Mouse (Mus musculus) MEL (cell line): ENCODE results near the gene Insyn1. TPM values are rescaled to one million over a fixed set of nuclear protein-coding genes. Genes with fewer than 3 reads are reported as not detected.

ENCODE experiments used
- DNase-seq: peaks from one replicate; pipeline ENCODE4 v3.0.0; 2011; ENCODE audit warnings: low read depth, low spot score
- H3K27ac ChIP-seq: 2 replicates; pipeline ENCODE4 v1.5.1; 2012; ENCODE audit warnings: low read depth, mild to moderate bottlenecking, control low read depth, low read length, moderate library complexity; ENCODE audit not compliant: control insufficient read depth
- H3K27me3 ChIP-seq, 2 experiments: fragments of 150-350 bp in 1 of 2; sonication (generic) in 1 of 2; 2 replicates each; pipeline ENCODE4 v1.6.1; 2012; ENCODE audit warnings: low read length in 2 of 2, mild to moderate bottlenecking in 2 of 2, improper control_type of control experiment in 1 of 2, moderate library complexity in 1 of 2; ENCODE audit not compliant: insufficient read depth in 2 of 2, control insufficient read depth in 1 of 2
- H3K36me3 ChIP-seq, 2 experiments: 2 replicates each; pipeline ENCODE4 v1.6.1; 2012 to 2014; ENCODE audit warnings: low read length in 2 of 2, improper control_type of control experiment in 1 of 2, inconsistent platforms in 1 of 2, mild to moderate bottlenecking in 1 of 2; ENCODE audit not compliant: insufficient read depth in 2 of 2, control insufficient read depth in 1 of 2
- H3K4me1 ChIP-seq, 2 experiments: fragments of 150-350 bp in 1 of 2; sonication (generic) in 1 of 2; 2 replicates each; pipeline ENCODE4 v1.6.1; 2012; ENCODE audit warnings: low read length in 2 of 2, improper control_type of control experiment in 1 of 2, mild to moderate bottlenecking in 1 of 2; ENCODE audit not compliant: insufficient read depth in 2 of 2, control insufficient read depth in 1 of 2
- H3K4me3 ChIP-seq, 2 experiments: fragments of 150-350 bp in 1 of 2; sonication (generic) in 1 of 2; 2 replicates each; pipeline ENCODE4 v1.5.1; 2012; ENCODE audit warnings: low read depth in 2 of 2, low read length in 2 of 2, mild to moderate bottlenecking in 2 of 2, moderate library complexity in 2 of 2, control low read depth in 1 of 2, improper control_type of control experiment in 1 of 2; ENCODE audit not compliant: control insufficient read depth in 1 of 2, insufficient read depth in 1 of 2
- H3K79me2 ChIP-seq: 2 replicates; pipeline ENCODE4 v1.6.1; 2012; ENCODE audit warnings: mild to moderate bottlenecking, low read length, moderate library complexity; ENCODE audit not compliant: control insufficient read depth, poor library complexity, insufficient read depth
- H3K9ac ChIP-seq: 2 replicates; pipeline ENCODE4 v1.6.1; 2012; ENCODE audit warnings: low read depth, mild to moderate bottlenecking, control low read depth, low read length, moderate library complexity; ENCODE audit not compliant: control insufficient read depth, poor library complexity, severe bottlenecking
- H3K9me3 ChIP-seq: fragments of 150-350 bp; sonication (generic); replicated peaks from 2 replicates; pipeline ENCODE4 v1.6.1; 2012; ENCODE audit warnings: mild to moderate bottlenecking, low read length, improper control_type of control experiment, moderate library complexity; ENCODE audit not compliant: insufficient read depth
- CHD1 ChIP-seq: IDR thresholded peaks from 2 replicates; pipeline ENCODE4 v1.6.1; 2012; ENCODE audit warnings: low read depth, mild to moderate bottlenecking, inconsistent platforms, low read length, improper control_type of control experiment
- E2F4 ChIP-seq: IDR thresholded peaks from 2 replicates; pipeline ENCODE4 v1.6.1; 2011; ENCODE audit warnings: low read depth, low read length, improper control_type of control experiment, borderline replicate concordance
- ELF1 ChIP-seq: IDR thresholded peaks from 2 replicates; pipeline ENCODE4 v1.6.1; 2014; ENCODE audit warnings: low read depth, mild to moderate bottlenecking, inconsistent platforms, low read length, improper control_type of control experiment, moderate library complexity
- ETS1 ChIP-seq: IDR thresholded peaks from 2 replicates; pipeline ENCODE4 v1.6.1; 2012; ENCODE audit warnings: low read depth, mild to moderate bottlenecking, inconsistent platforms, low read length, improper control_type of control experiment, moderate library complexity
- GATA1 ChIP-seq: IDR thresholded peaks from 2 replicates; pipeline ENCODE4 v1.6.1; 2011; ENCODE audit warnings: low read depth, low read length, improper control_type of control experiment
- MAZ ChIP-seq: IDR thresholded peaks from 2 replicates; pipeline ENCODE4 v1.6.1; 2012; ENCODE audit warnings: low read depth, mild to moderate bottlenecking, inconsistent platforms, low read length, improper control_type of control experiment
- MEF2A ChIP-seq: IDR thresholded peaks from 2 replicates; pipeline ENCODE4 v1.6.1; 2014; ENCODE audit warnings: low read depth, mild to moderate bottlenecking, inconsistent platforms, low read length, improper control_type of control experiment; ENCODE audit not compliant: poor library complexity, insufficient replicate concordance, severe bottlenecking; ENCODE audit errors: extremely low read depth
- MYC ChIP-seq: IDR thresholded peaks from 2 replicates; pipeline ENCODE4 v1.6.1; 2011; ENCODE audit warnings: low read depth, mild to moderate bottlenecking, low read length, improper control_type of control experiment, moderate library complexity
- POLR2A ChIP-seq, 2 experiments: IDR thresholded peaks; 2 replicates each; pipeline ENCODE4 v1.6.1; 2011 to 2012; ENCODE audit warnings: low read length in 2 of 2, mild to moderate bottlenecking in 2 of 2, control low read depth in 1 of 2, improper control_type of control experiment in 1 of 2, low read depth in 1 of 2, moderate library complexity in 1 of 2; ENCODE audit not compliant: control insufficient read depth in 1 of 2, insufficient read depth in 1 of 2, poor library complexity in 1 of 2
- POLR2AphosphoS5 ChIP-seq: IDR thresholded peaks from 2 replicates; pipeline ENCODE4 v1.6.1; 2012; ENCODE audit warnings: low read depth, borderline replicate concordance, mild to moderate bottlenecking, inconsistent platforms, low read length, moderate library complexity, mixed read lengths
- RAD21 ChIP-seq: IDR thresholded peaks from 2 replicates; pipeline ENCODE4 v1.6.1; 2011; ENCODE audit warnings: mild to moderate bottlenecking, low read depth, low read length, improper control_type of control experiment
- RCOR1 ChIP-seq: IDR thresholded peaks from 2 replicates; pipeline ENCODE4 v1.6.1; 2012; ENCODE audit warnings: low read depth, mild to moderate bottlenecking, inconsistent platforms, low read length, improper control_type of control experiment
- SIN3A ChIP-seq: IDR thresholded peaks from 2 replicates; pipeline ENCODE4 v1.6.1; 2012; ENCODE audit warnings: low read length, improper control_type of control experiment, inconsistent platforms
- SMC3 ChIP-seq: IDR thresholded peaks from 2 replicates; pipeline ENCODE4 v1.6.1; 2011; ENCODE audit warnings: low read depth, low read length, improper control_type of control experiment
- TAL1 ChIP-seq: IDR thresholded peaks from 2 replicates; pipeline ENCODE4 v1.6.1; 2012; ENCODE audit warnings: mild to moderate bottlenecking, inconsistent platforms, low read length, moderate library complexity, mixed read lengths
- TCF12 ChIP-seq: IDR thresholded peaks from 2 replicates; pipeline ENCODE4 v1.6.1; 2014; ENCODE audit warnings: low read depth, mild to moderate bottlenecking, inconsistent platforms, low read length, improper control_type of control experiment, moderate library complexity
- UBTF ChIP-seq: IDR thresholded peaks from 2 replicates; pipeline ENCODE4 v1.6.1; 2012; ENCODE audit warnings: low read depth, mild to moderate bottlenecking, inconsistent platforms, low read length, improper control_type of control experiment, moderate library complexity, borderline replicate concordance; ENCODE audit not compliant: insufficient read depth
- USF1 ChIP-seq: IDR thresholded peaks from 2 replicates; pipeline ENCODE4 v1.6.1; 2014; ENCODE audit warnings: low read depth, mild to moderate bottlenecking, inconsistent platforms, low read length, improper control_type of control experiment, moderate library complexity
- ZC3H11A ChIP-seq: IDR thresholded peaks from 2 replicates; pipeline ENCODE4 v1.6.1; 2012; ENCODE audit warnings: low read depth, mild to moderate bottlenecking, inconsistent platforms, low read length, improper control_type of control experiment
- ZMIZ1 ChIP-seq: IDR thresholded peaks from 2 replicates; pipeline ENCODE4 v1.6.1; 2012; ENCODE audit warnings: low read depth, mild to moderate bottlenecking, inconsistent platforms, low read length, improper control_type of control experiment, moderate library complexity
- polyA plus RNA-seq, 2 experiments: library from polyadenylated mRNA; stranded (reverse) in 1 of 2; unstranded in 1 of 2; fragments of >175 nt in 1 of 2; fragments of >200 nt in 1 of 2; gene quantifications; 2 replicates each; pipeline versions ENCODE4 v1.2.1 to v1.2.4; 2012; ENCODE audit warnings: low replicate concordance in 2 of 2, low read depth in 1 of 2; ENCODE audit not compliant: insufficient read length in 2 of 2, insufficient read depth in 1 of 2, missing spikeins in 1 of 2
- total RNA-seq: library from RNA; depleted of rRNA; stranded (reverse); fragments of 300-350 nt; gene quantifications from 2 replicates; pipeline ENCODE4 v1.2.3, GENCODE M21; 2012

Gene Insyn1
- total and polyA plus RNA-seq, 3 experiments = not detected

DNA sequence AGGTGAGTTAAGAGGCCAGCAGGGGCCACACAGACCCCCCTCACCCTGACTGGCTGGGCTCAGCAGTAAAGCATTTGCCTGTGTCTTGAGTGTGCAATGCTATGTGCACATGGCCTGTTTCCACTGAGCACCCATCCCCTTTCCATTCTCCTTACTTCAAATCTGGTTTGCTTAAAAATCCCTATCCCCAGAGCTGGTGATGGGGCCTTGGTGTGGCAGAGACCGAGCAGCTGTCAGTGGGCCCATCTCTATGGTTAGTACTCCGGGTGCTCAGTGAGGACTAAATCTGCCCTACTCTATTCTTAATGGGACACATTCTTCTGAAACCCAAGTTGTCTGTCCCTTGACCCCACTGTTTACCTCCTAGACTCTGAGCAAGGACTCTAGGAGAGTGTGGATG lies 2.0 kb downstream of the Insyn1 start:
- no peak overlapping the region for H3K27ac ChIP-seq
- H3K4me3 ChIP-seq = no peak overlapping the region
- H3K9me3 ChIP-seq = no peaks in the 10 kb centered on the region
- no peak for TF ChIP-seq MEF2A
- TF ChIP-seq GATA1 = no peak
- no peak for TF ChIP-seq SMC3
- TF ChIP-seq RAD21 = no peak
- TF ChIP-seq UBTF = no peak
- TF ChIP-seq TAL1 = no peak
- TF ChIP-seq MAZ = no peak
- no peak for TF ChIP-seq ZMIZ1
- TF ChIP-seq ZC3H11A = no peak
- TF ChIP-seq TCF12 = no peak
- no peak for TF ChIP-seq ELF1
- no peaks in the 10 kb centered on the region for H3K79me2 ChIP-seq
- no peaks in the 10 kb centered on the region for H3K36me3 ChIP-seq
- H3K4me1 ChIP-seq = no peaks in the 10 kb centered on the region
- H3K9ac ChIP-seq = no peak overlapping the region
- peaks cover 0 to 4% of the 10 kb centered on the region in 2 experiments; a peak in 1 of 4 replicates for H3K27me3 ChIP-seq
- no peak for DNase-seq

DNA sequence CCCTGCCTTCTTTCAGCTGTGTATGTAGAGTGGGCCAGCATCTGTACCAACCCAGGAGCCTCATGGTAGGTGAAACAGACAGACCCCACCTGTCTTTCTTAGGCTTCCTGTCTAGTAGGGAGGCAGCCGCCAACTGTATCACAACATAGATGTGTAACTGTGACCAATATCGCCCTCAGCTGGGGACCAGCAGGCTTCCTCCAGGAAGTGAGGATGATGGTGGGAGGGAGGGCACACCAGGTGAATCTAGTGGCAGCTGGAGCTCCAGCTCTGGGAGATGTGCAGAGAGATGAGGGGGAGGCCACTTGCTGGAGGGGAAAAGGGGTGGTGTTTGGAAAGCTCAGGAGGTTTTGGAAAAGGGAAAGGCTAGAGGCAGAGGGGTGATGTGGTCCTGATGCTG lies 6.6 kb downstream of the Insyn1 start:
- DNase-seq = no peak
- Histone ChIP-seq H3K27ac (no peak overlapping the region), H3K9me3 (no peaks in the 10 kb centered on the region), H3K4me1 (no peaks in the 10 kb centered on the region), H3K9ac (no peak overlapping the region), H3K36me3 (no peaks in the 10 kb centered on the region), H3K27me3 (peaks cover 0 to 5% of the 10 kb centered on the region in 2 experiments; a peak in 2 of 4 replicates), H3K79me2 (no peaks in the 10 kb centered on the region), H3K4me3 (no peak overlapping the region)
- TF ChIP-seq MAZ (no peak), RCOR1 (no peak), MYC (no peak), E2F4 (no peak), SIN3A (no peak), ETS1 (no peak), USF1 (no peak), ZMIZ1 (no peak), UBTF (no peak), SMC3 (no peak), POLR2A (IDR thresholded peaks at IDR 0.05; ENCODE audit: control insufficient read depth in 1 of 2, insufficient read depth in 1 of 2, low read depth in 1 of 2, low read length in 2 of 2, poor library complexity in 1 of 2) (no peak), POLR2AphosphoS5 (no peak), CHD1 (no peak), MEF2A (no peak)
